Mouse (Mus musculus) liver, embryonic 16.5 days (tissue): Measurements from ENCODE around the gene Sebox. TPM values are rescaled to one million over a fixed set of nuclear protein-coding genes. Genes with fewer than 3 reads are reported as not detected.

Source experiments
- ATAC-seq: fragments of 200-750 bp; cut with Nextera tagmentation; 2 replicates; pipeline ENCODE4 v1.8.0; 2017; ENCODE audit warnings: low read depth, mild to moderate bottlenecking, moderate number of reproducible peaks, moderate library complexity
- H3K27ac ChIP-seq: fragments of 300-500 bp; sonication (generic); 2 replicates; pipeline ENCODE4 v1.5.1; 2014; ENCODE audit warnings: mild to moderate bottlenecking, low read length
- H3K27me3 ChIP-seq: fragments of 300-500 bp; sonication (generic); 2 replicates; pipeline ENCODE4 v1.6.1; 2014; ENCODE audit warnings: low read depth, low read length, mixed read lengths; ENCODE audit not compliant: control insufficient read depth, insufficient read depth
- H3K36me3 ChIP-seq: fragments of 300-500 bp; sonication (generic); 2 replicates; pipeline ENCODE4 v1.6.1; 2014; ENCODE audit warnings: mild to moderate bottlenecking; ENCODE audit not compliant: control insufficient read depth, insufficient read depth
- H3K4me1 ChIP-seq: fragments of 300-500 bp; sonication (generic); 2 replicates; pipeline ENCODE4 v1.6.1; 2014; ENCODE audit warnings: low read depth, low read length, mixed read lengths; ENCODE audit not compliant: control insufficient read depth
- H3K4me2 ChIP-seq: fragments of 300-500 bp; sonication (generic); 2 replicates; pipeline ENCODE4 v1.6.1; 2014; ENCODE audit warnings: low read depth, low read length, mixed read lengths
- H3K4me3 ChIP-seq: fragments of 300-500 bp; sonication (generic); 2 replicates; pipeline ENCODE4 v1.5.1; 2014; ENCODE audit warnings: low read depth, mild to moderate bottlenecking, low read length
- H3K9ac ChIP-seq: fragments of 300-500 bp; sonication (generic); 2 replicates; pipeline ENCODE4 v1.6.1; 2014; ENCODE audit warnings: low read depth, low read length
- H3K9me3 ChIP-seq: fragments of 300-500 bp; sonication (generic); replicated peaks from 2 replicates; pipeline ENCODE4 v1.6.1; 2016; ENCODE audit warnings: low read length; ENCODE audit not compliant: control insufficient read depth
- WGBS: fragments of 180-500 bp; shearing (Covaris S2); extraction: QIAGEN DNeasy Blood & Tissue Kit; methylation state at CpG from one replicate; pipeline ENCODE4 v1.1.7; 2014; ENCODE audit not compliant: insufficient replicate concordance; 5-methylcytosine and 5-hydroxymethylcytosine counted together
- polyA plus RNA-seq: library from polyadenylated mRNA; unstranded; fragments of >200 nt; fragmentation: Nextera tagmentation; extraction: Ambion mirVana; gene quantifications from 2 replicates; pipeline ENCODE4 v1.2.1, GENCODE M21; 2015

Sebox gene
- polyA plus RNA-seq, 1 experiment from 2014 or later: 0.25 TPM

DNA sequence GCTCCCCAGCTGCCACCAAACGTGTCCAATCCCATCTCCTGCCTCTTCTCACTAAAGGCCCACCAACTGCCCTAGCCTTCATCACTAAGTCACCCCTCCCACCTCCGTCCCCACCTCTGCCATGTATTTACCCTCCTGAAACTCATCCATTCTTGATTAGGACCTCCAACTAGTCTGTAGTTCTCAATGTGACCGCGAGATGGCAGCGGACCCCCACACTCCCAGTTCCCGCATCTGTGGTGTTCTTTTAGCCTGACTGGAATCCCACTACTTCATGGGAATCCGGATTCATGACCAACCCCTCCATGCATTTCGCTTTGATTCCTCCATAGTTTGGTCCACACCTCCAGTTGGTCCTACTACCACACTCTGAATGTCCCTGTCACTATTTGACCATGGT, 15.1 kb upstream of the Sebox start:
- 2% methylated on average over 8 of the region's 8 CpGs for WGBS
- Histone ChIP-seq H3K9ac (no peak overlapping the region), H3K27ac (no peak overlapping the region), H3K4me3 (no peak overlapping the region), H3K4me2 (no peak overlapping the region), H3K36me3 (no peaks in the 10 kb centered on the region), H3K27me3 (peaks cover 52% of the 10 kb centered on the region), H3K4me1 (no peaks in the 10 kb centered on the region), H3K9me3 (no peaks in the 10 kb centered on the region)
- no peak for ATAC-seq

DNA sequence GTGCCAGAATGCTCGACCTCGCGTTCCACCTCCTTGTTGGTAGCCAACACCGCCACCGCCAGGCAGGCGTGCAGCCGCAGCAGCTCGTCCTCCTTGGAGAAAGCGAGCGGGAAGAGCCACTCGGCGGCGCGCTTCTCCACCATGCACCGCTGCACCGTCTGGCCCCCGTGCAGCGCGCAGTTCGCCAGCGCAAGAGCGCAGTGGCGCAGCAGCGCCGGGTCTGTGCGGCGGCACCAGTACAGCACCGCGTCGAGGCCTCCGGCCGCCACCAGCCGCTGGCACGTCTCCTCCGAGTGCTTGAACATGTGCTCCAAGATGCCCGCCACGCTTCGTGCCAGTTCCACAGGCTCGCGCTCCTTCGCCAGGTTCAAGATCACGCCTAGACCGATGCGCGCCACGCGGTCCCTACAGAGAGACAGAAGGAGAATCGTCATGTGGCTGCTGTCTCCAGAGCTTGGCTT, 12.4 kb upstream of the Sebox start:
- Histone ChIP-seq H3K9me3 (no peaks in the 10 kb centered on the region), H3K27ac (no peak overlapping the region), H3K4me1 (no peaks in the 10 kb centered on the region), H3K4me3 (0 out of 2 replicates have a peak overlapping the region, but pooled peaks have one; percentile 18), H3K9ac (no peak overlapping the region), H3K4me2 (peak overlapping the region; percentile 41), H3K36me3 (no peaks in the 10 kb centered on the region), H3K27me3 (peaks cover 65% of the 10 kb centered on the region)
- peak; percentile 37; the same call in 1 of the 2 replicates for ATAC-seq
- WGBS: 12% methylated on average over 48 of the region's 48 CpGs

DNA sequence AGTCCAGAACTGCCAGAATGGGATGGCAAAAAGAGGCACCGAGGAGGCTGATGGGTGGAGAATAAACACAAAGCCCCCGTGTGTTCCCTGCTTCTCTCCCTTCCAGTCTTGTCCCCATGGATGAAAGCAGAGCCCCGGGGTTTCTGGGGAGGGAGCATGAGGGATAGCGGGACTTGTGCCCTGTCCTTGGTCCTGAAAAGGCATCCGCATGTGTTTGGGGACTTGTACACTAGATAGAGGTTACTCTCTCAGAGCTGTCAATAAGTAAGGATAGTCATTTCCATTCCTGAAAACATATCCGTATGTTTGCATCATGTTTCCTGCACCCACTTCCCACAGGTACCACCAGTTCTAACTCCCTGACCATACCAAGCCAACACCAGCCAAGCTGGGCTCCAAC, 7.3 kb upstream of the Sebox start:
- H3K27me3 ChIP-seq: peaks cover 57% of the 10 kb centered on the region
- H3K27ac ChIP-seq: no peak overlapping the region
- no peak overlapping the region for H3K4me2 ChIP-seq
- no peaks in the 10 kb centered on the region for H3K9me3 ChIP-seq
- H3K4me3 ChIP-seq: no peak overlapping the region
- H3K4me1 ChIP-seq: peaks cover 13% of the 10 kb centered on the region
- 5% methylated on average over 6 of the region's 6 CpGs for WGBS
- H3K9ac ChIP-seq: no peak overlapping the region
- H3K36me3 ChIP-seq: no peaks in the 10 kb centered on the region
- no peak for ATAC-seq

DNA sequence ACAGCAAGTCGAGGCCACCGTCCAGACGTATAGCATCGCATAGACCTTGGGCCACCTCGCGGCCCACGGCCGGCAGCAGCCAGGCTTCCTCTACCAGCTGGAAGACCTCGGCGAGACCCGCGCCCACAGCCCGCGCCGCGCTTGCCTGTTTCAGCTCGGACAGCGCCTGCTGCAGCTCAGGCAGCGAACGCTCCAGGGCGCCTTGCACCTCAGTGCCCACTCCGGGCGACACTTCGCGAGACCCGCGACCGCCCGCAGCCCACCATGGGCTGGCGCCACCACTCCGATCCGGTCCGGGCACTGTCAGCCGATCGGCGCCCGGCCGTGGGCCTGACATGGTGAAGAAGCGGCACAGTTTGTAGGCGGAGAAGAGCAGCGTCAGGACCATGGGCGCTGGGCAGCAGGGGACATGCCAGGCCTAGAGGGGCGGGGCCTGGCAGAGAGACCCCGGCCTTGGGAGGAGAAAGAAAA, 6.1 kb upstream of the Sebox start:
- H3K27me3 ChIP-seq: peaks cover 49% of the 10 kb centered on the region
- no peaks in the 10 kb centered on the region for H3K9me3 ChIP-seq
- no peak overlapping the region for H3K27ac ChIP-seq
- H3K9ac ChIP-seq: no peak overlapping the region
- WGBS: 3% methylated on average over 44 of the region's 44 CpGs
- peak overlapping the region; percentile 57 for H3K4me2 ChIP-seq
- no peak for ATAC-seq
- no peaks in the 10 kb centered on the region for H3K36me3 ChIP-seq
- peak overlapping the region; percentile 53 for H3K4me3 ChIP-seq
- peaks cover 13% of the 10 kb centered on the region for H3K4me1 ChIP-seq

DNA sequence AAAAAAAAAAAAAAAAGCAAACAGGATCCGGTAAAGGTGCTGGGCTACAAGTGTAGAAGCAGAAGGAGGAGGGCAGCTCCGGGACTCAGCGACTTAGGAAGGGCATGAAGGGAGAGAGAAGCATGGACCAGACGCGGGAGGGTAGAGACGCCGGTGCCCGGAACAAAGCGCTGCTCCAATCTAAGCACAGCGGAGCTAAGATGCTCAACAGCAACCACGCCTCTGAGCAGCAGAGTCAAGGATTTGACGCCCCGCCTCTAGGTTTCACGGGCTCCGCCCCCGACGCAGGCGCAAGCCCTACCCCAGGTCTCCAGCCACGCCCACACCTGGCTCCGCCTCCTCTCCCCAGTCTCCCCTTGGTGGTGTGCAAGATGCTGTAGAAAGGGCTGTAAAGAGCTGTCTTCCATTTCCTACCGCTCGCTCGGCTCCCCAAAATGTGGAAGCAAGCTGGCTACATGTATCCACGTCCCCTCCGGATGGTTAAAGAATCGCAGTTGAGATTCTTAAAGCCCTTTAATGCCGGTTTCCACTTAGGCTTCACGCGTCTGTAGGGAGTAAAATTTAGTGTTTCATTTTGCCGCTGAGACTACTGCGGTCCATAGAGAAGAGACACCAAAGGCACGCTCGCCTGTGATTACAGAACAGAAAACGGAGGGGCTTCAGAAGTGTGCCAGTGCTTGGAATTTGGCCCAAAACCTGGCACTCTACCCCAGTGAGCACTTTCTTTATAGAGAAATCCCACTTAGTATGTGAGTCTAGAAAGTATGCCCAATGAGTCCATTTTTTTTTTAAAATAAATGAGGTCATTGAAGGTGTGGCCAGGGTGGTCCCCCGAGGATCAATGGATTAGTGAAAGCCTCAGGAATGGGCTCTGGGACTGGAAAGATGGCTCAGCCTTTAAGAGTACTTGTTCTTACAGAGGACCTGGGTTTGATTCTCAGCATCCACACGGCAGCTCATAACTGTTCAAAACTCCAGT, 5.4 kb upstream of the Sebox start, which contains the start of gene Sarm1:
Gene Sarm1, minus strand, starts transcription at position 211 of the 979 bp plus-strand sequence.
- Histone ChIP-seq H3K4me3 (peak within 1 kb of the TSS; percentile 53), H3K27ac (peak within 1 kb of the TSS; percentile 77), H3K27me3 (peaks cover 49% of the 10 kb centered on the region), H3K4me1 (peaks cover 13% of the 10 kb centered on the region), H3K4me2 (peak within 1 kb of the TSS; percentile 57), H3K9me3 (no peaks in the 10 kb centered on the region), H3K36me3 (no peaks in the 10 kb centered on the region), H3K9ac (no peak within 1 kb of the TSS; the same call in 1 of the 2 replicates)
- 2% methylated on average over 36 of the region's 36 CpGs for WGBS
- ATAC-seq: peak; percentile 78

DNA sequence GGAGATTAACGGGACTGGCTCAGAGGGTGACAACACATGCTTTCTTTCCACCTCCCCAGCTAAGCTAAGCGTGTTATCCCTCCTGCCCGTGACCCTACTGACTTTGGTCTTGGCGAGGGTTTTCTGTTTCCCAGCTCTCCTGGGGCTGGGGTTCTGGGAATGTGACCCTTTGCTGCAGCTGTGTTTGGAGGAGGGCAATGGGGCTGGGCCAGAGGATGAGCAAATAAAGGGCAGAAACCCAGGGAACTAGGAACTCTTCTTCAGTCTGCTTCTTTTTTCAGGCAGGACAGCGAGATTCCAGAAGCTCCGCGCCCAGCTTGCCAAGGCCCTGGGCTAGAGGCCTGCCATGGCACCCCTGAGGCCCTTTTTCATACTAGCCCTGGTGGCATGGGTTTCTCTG, 4.2 kb upstream of the Sebox start, which contains the start of gene Vtn:
Gene Vtn, plus strand, starts transcription at position 88 of the 400 bp plus-strand sequence.
- peak; percentile 57 for ATAC-seq
- H3K4me2 ChIP-seq: peak within 1 kb of the TSS; percentile 57
- H3K36me3 ChIP-seq: no peaks in the 10 kb centered on the region
- H3K9me3 ChIP-seq: no peaks in the 10 kb centered on the region
- peaks cover 49% of the 10 kb centered on the region for H3K27me3 ChIP-seq
- H3K4me3 ChIP-seq: peak within 1 kb of the TSS; percentile 56
- peak within 1 kb of the TSS; percentile 50 for H3K9ac ChIP-seq
- 50% methylated on average over 7 of the region's 7 CpGs for WGBS
- peak within 1 kb of the TSS; percentile 77 for H3K27ac ChIP-seq
- peaks cover 13% of the 10 kb centered on the region for H3K4me1 ChIP-seq

DNA sequence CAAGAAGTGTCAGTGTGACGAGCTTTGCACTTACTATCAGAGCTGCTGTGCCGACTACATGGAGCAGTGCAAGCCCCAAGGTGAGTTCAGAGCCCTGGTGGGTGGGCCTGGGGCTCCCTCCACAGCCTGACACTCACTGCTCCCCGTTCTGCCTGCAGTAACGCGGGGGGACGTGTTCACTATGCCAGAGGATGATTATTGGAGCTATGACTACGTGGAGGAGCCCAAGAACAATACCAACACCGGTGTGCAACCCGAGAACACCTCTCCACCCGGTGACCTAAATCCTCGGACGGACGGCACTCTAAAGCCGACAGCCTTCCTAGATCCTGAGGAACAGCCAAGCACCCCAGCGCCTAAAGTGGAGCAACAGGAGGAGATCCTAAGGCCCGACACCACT, 3.7 kb upstream of the Sebox start:
- 38% methylated on average over 16 of the region's 16 CpGs for WGBS
- Histone ChIP-seq H3K36me3 (no peaks in the 10 kb centered on the region), H3K9ac (peak overlapping the region; percentile 50), H3K4me3 (peak overlapping the region; percentile 56), H3K27ac (peak overlapping the region; percentile 77), H3K27me3 (peaks cover 44% of the 10 kb centered on the region), H3K9me3 (no peaks in the 10 kb centered on the region), H3K4me2 (peak overlapping the region; percentile 19; the same call in 1 of the 2 replicates), H3K4me1 (peaks cover 13% of the 10 kb centered on the region)
- no peak for ATAC-seq

DNA sequence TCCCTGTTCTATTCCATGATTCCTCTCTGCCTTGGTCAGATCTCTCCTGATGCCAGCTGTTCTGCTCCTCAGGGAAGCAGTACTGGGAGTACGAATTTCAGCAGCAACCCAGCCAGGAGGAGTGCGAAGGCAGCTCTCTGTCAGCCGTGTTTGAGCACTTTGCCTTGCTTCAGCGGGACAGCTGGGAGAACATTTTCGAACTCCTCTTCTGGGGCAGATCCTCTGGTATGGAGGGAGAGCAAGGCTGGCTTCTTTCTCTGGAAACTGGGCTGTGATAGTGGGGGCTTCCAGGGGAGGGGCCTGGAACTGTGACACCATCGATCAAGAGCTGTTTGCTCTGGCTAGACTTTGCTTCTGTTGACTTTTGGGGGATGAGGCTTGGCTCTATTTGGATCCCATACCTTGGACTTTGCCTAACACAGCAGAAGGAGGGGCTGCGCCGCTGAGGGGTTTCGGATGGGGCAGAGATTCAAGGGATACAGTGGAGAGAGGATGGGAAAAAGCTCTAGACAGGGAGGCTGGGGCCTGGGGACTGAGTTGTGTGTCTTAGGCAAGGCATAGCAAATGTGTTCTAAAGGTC, 2.5 kb upstream of the Sebox start:
- H3K4me3 ChIP-seq: peak overlapping the region; percentile 56
- H3K4me1 ChIP-seq: peaks cover 13% of the 10 kb centered on the region
- H3K4me2 ChIP-seq: peak overlapping the region; percentile 48
- peak; percentile 72 for ATAC-seq
- peak overlapping the region; percentile 50 for H3K9ac ChIP-seq
- no peaks in the 10 kb centered on the region for H3K9me3 ChIP-seq
- peaks cover 36% of the 10 kb centered on the region for H3K27me3 ChIP-seq
- WGBS: 50% methylated on average over 9 of the region's 9 CpGs
- H3K36me3 ChIP-seq: no peaks in the 10 kb centered on the region
- peak overlapping the region; percentile 77 for H3K27ac ChIP-seq
